Mouse (Mus musculus) neural tube, embryonic 13.5 days (tissue): ENCODE measurements at regions not wholly inside any gene's neighbourhood (a gene's known extent, or its start where the extent isn't known, plus 50 kb on each side); places are given as distances from the start of the nearest gene placed in this dataset.
A peak's percentile ranks its signal among the peaks of the same experiment; 100 is the strongest.

Experiments used
- ATAC-seq: fragments of 200-750 bp; cut with Nextera tagmentation; 2 replicates; pipeline ENCODE4 v1.8.0; 2017; ENCODE audit warnings: low read depth, mild to moderate bottlenecking, moderate TSS enrichment, moderate library complexity
- H3K27ac ChIP-seq: fragments of 300-500 bp; sonication (generic); replicated peaks from 2 replicates; pipeline ENCODE4 v1.5.1; 2015; ENCODE audit warnings: moderate library complexity, mild to moderate bottlenecking, inconsistent platforms
- H3K27me3 ChIP-seq: fragments of 300-500 bp; sonication (generic); 2 replicates; pipeline ENCODE4 v1.6.1; 2015; ENCODE audit warnings: mild to moderate bottlenecking, inconsistent platforms
- H3K36me3 ChIP-seq: fragments of 300-500 bp; sonication (generic); 2 replicates; pipeline ENCODE4 v1.6.1; 2015; ENCODE audit warnings: mild to moderate bottlenecking, inconsistent platforms
- H3K4me1 ChIP-seq: fragments of 300-500 bp; sonication (generic); replicated peaks from 2 replicates; pipeline ENCODE4 v1.6.1; 2015; ENCODE audit warnings: inconsistent platforms
- H3K4me2 ChIP-seq: fragments of 300-500 bp; sonication (generic); 2 replicates; pipeline ENCODE4 v1.6.1; 2015; ENCODE audit warnings: inconsistent platforms, mild to moderate bottlenecking, moderate library complexity
- H3K4me3 ChIP-seq: fragments of 300-500 bp; sonication (generic); 2 replicates; pipeline ENCODE4 v1.5.1; 2015; ENCODE audit warnings: mild to moderate bottlenecking, inconsistent platforms
- H3K9ac ChIP-seq: fragments of 300-500 bp; sonication (generic); 2 replicates; pipeline ENCODE4 v1.6.1; 2015; ENCODE audit warnings: moderate library complexity, mild to moderate bottlenecking, inconsistent platforms
- H3K9me3 ChIP-seq: fragments of 300-500 bp; sonication (generic); 2 replicates; pipeline ENCODE4 v1.6.1; 2016; ENCODE audit warnings: inconsistent platforms
- WGBS: fragments of 180-500 bp; shearing (Covaris S2); methylation state at CpG from one replicate; pipeline ENCODE4 v1.1.7; 2015; 5-methylcytosine and 5-hydroxymethylcytosine counted together

DNA sequence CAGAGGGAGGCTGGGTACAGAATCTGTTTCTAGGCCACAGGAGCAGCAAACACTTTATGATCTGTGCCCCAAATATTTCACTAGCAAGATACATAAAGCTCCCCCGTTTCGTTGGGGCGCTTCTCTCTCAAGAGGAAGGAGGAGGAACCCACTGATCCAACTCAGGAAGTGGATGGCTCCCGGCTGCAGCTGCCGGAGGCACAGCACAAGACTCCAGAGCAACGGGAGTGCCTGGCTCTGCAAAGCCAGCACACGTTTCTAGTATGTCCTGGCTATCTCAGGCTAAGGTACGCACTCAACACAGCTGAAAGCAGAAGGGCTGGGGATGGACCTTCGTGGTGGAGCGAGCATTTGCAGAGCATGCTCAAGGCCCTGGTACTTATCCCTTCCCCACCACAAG lies 223.2 kb upstream of the Sox2 start:
- Histone ChIP-seq H3K27me3 (no peaks in the 10 kb centered on the region), H3K27ac (no peak overlapping the region), H3K4me1 (peaks cover 13% of the 10 kb centered on the region), H3K9me3 (no peaks in the 10 kb centered on the region), H3K4me3 (no peak overlapping the region), H3K4me2 (no peak overlapping the region), H3K36me3 (no peaks in the 10 kb centered on the region), H3K9ac (no peak overlapping the region)
- 85% methylated on average over 10 of the region's 10 CpGs for WGBS
- ATAC-seq = no peak

DNA sequence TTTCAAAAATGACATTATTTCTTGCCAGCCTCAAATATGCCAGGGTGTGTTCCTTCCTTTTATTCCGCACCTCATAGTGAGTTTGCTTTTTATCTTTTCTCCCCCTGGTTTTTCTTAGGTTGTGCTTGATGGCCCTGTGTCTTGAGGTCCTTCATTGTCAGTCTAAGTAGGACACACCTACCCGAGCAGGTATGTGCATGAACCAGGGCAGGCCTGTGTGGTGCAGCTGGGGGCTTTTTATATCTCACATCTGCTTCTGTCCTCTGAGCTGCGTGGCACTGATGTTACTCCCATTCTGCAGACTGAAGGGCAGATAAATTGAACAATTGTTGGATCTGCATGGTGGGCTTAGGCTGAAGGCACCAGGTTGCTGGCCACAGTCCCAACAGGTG lies 238.3 kb upstream of the Sox2 start:
- peak overlapping the region; percentile 70 for H3K27ac ChIP-seq
- 53% methylated on average over 3 of the region's 3 CpGs for WGBS
- H3K27me3 ChIP-seq = no peaks in the 10 kb centered on the region

DNA sequence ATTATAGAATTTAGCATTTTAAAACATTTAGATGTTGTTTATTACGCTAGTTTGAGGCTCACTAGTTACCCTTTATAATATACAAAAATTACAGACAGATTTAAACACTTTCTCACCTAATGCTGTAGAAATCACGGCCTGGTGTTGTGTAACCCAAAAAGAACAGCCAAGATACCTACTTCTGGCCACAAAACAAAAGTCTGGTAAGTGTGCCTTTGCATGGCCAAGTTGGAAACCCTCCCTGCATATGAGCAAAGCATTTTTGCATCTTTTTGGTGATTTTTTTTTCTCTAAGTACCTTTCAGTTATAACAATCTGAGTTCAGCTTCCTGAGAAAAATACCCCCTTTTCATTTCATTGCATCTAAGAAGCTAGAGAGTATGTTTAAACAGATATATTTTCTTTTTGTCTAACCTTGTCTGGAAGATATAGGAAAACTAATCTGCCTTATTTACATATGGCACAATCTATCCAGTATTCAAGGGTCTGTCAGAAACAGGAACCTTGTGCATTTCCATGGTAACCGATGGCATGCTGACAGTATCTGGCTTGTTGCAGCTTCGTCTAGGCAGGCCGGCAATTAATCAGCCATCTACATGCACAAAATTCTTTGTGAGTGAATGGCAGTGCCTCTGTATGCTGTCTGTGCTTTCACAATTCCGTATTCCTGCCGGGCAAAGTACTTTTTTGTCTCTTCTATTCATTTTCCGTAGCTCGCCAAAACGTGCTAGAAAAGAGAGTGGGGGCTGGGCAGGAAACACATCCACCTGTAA lies 238.9 kb upstream of the Sox2 start:
- Histone ChIP-seq H3K4me1 (peaks cover 12% of the 10 kb centered on the region), H3K27me3 (no peaks in the 10 kb centered on the region), H3K27ac (peak overlapping the region; percentile 70), H3K4me3 (no peak overlapping the region), H3K36me3 (no peaks in the 10 kb centered on the region), H3K9ac (no peak overlapping the region), H3K4me2 (peak overlapping the region; percentile 24), H3K9me3 (no peaks in the 10 kb centered on the region)
- peak; percentile 47 for ATAC-seq
- 27% methylated on average over 10 of the region's 10 CpGs for WGBS

More for the DNA sequence above, 238.3 kb upstream of the Sox2 start:
- Histone ChIP-seq H3K4me3 (no peak overlapping the region), H3K9ac (no peak overlapping the region), H3K4me1 (peaks cover 12% of the 10 kb centered on the region), H3K4me2 (peak overlapping the region; percentile 24; the same call in 1 of the 2 replicates), H3K36me3 (no peaks in the 10 kb centered on the region), H3K9me3 (no peaks in the 10 kb centered on the region)
- ATAC-seq = peak; percentile 65; the same call in 1 of the 2 replicates

- Histone ChIP-seq H3K4me2 (no peak overlapping the region), H3K27ac (no peak overlapping the region), H3K27me3 (no peaks in the 10 kb centered on the region), H3K9ac (no peak overlapping the region), H3K4me3 (no peak overlapping the region), H3K4me1 (no peaks in the 10 kb centered on the region), H3K36me3 (no peaks in the 10 kb centered on the region), H3K9me3 (no peaks in the 10 kb centered on the region)
- WGBS = 87% methylated on average over 2 of the region's 2 CpGs
- no peak for ATAC-seq
Measured at GRCm38 (mm10) chr3:34403586-34403985, 246.6 kb upstream of the Sox2 start.

DNA sequence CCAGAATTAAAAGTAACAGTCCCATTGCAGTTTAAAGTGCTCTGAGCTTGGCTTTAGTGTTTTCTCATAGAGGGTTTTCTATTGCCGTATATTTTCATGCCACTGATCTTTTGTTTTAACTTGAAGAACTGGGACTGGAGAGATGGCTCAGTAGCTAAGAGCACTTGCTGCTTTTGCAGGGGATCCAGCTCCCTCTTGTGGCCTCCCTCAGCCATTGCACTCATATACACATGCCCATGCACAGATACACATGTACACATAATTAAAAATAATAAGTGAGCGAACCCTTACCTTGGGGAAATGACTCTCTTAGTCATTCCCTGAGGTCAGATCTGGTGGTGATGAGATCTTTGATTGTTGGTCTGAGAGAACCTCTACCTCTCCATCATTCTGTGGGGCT lies 258.9 kb upstream of the Sox2 start:
- WGBS = 93% methylated on average over 2 of the region's 2 CpGs
- H3K4me2 ChIP-seq = no peak overlapping the region
- ATAC-seq = no peak

DNA sequence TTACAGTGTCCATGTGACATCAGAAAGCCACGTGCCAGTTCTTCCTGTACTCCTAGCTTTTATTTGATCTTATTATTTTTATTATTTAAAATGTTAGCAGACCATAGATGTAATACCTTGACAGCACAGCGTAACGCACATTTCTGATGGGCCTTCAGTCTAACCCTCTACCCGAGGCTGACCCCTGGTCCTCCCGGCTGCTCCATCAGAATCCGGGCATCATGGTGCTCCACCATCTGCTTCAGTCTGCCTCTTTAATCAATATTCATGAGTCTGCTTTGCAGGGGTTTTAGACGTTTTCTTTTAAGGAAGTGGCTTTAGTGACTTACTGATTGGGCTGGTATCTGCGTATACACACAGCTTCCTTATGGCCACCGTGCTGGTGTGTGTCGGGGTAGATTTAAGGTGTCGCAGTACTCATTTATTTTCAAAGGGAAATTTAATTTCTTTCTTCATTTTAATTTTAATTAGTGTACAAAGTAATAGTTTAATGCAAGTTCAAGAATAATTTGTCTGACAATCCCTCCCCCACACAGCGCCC lies 265.2 kb upstream of the Sox2 start:
- Histone ChIP-seq H3K36me3 (no peaks in the 10 kb centered on the region), H3K4me2 (no peak overlapping the region), H3K27ac (no peak overlapping the region), H3K9ac (no peak overlapping the region), H3K4me3 (no peak overlapping the region), H3K9me3 (no peaks in the 10 kb centered on the region), H3K4me1 (peaks cover 4% of the 10 kb centered on the region), H3K27me3 (no peaks in the 10 kb centered on the region)
- no peak for ATAC-seq
- WGBS = 50% methylated on average over 12 of the region's 12 CpGs

More for the DNA sequence above, 258.9 kb upstream of the Sox2 start:
- no peaks in the 10 kb centered on the region for H3K4me1 ChIP-seq
- no peaks in the 10 kb centered on the region for H3K27me3 ChIP-seq
- no peak overlapping the region for H3K4me3 ChIP-seq
- H3K9ac ChIP-seq = no peak overlapping the region
- H3K9me3 ChIP-seq = peaks cover 6% of the 10 kb centered on the region
- H3K27ac ChIP-seq = no peak overlapping the region
- no peaks in the 10 kb centered on the region for H3K36me3 ChIP-seq

GRCm38 (mm10) chr3:34377913-34378312 lies 272.3 kb upstream of the Sox2 start:
- Histone ChIP-seq H3K4me1 (peaks cover 15% of the 10 kb centered on the region), H3K4me2 (peak overlapping the region; percentile 49; the same call in 1 of the 2 replicates), H3K27me3 (no peaks in the 10 kb centered on the region), H3K9me3 (no peaks in the 10 kb centered on the region), H3K4me3 (no peak overlapping the region), H3K36me3 (no peaks in the 10 kb centered on the region), H3K27ac (no peak overlapping the region), H3K9ac (no peak overlapping the region)
- 14% methylated on average over 2 of the region's 2 CpGs for WGBS
- no peak for ATAC-seq

DNA sequence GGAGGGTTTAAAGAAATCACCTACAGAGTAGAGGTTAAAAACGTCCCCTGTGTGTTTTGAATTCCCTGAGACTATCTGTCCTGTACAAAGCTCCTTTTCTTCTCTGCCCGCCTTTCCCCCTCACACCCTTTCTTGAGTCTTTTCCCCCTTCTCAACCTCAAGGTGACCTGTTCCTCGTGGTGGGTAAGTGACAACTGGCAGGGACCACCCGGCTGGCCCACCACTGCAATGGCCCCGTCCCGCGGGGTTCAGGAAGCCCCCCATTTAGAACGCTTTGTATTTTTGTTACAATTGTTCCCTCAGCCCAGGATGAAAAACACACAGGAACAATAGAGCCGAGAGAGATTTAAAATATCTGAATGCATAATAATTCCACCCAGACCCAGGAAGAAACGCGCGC lies 272.9 kb upstream of the Sox2 start:
- Histone ChIP-seq H3K27ac (no peak overlapping the region), H3K4me1 (peaks cover 15% of the 10 kb centered on the region), H3K9me3 (no peaks in the 10 kb centered on the region), H3K4me2 (peak overlapping the region; percentile 49), H3K27me3 (no peaks in the 10 kb centered on the region), H3K9ac (peak overlapping the region; percentile 65), H3K36me3 (no peaks in the 10 kb centered on the region), H3K4me3 (no peak overlapping the region; the same call in 1 of the 2 replicates)
- ATAC-seq = peak; percentile 69
- WGBS = 22% methylated on average over 12 of the region's 12 CpGs

GRCm38 (mm10) chr3:34371418-34371817 lies 278.8 kb upstream of the Sox2 start:
- Histone ChIP-seq H3K4me3 (no peak overlapping the region), H3K36me3 (no peaks in the 10 kb centered on the region), H3K27me3 (no peaks in the 10 kb centered on the region), H3K4me2 (no peak overlapping the region), H3K9ac (no peak overlapping the region), H3K9me3 (no peaks in the 10 kb centered on the region), H3K27ac (no peak overlapping the region), H3K4me1 (no peaks in the 10 kb centered on the region)
- 92% methylated on average over 2 of the region's 2 CpGs for WGBS
- ATAC-seq = no peak

DNA sequence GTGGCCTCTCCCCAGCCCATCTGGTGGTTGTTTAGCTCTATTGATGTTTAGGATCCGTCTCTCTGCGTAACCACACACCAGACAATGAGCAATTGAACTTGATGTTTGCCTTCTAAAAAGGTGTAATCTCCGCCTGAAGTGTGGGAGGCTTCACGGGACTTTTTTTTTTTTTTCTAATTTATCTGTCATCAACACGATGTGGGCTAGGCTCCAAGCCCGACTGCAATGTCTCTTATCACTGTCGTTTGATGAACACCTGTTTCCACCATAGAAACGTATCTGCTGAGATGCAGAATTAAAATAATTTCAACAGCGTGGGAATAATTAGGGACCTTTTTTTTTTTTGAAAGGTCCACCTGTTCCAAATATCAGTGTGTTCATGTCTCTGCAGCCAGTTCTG lies 257.0 kb upstream of the Dnajc19 start:
- ATAC-seq = no peak
- WGBS = 85% methylated on average over 9 of the region's 9 CpGs
- H3K4me1 ChIP-seq = no peaks in the 10 kb centered on the region

GRCm38 (mm10) chr3:34333555-34333954 lies 252.4 kb upstream of the Dnajc19 start:
- Histone ChIP-seq H3K4me1 (peaks cover 25% of the 10 kb centered on the region), H3K4me3 (no peak overlapping the region), H3K27ac (no peak overlapping the region), H3K4me2 (no peak overlapping the region), H3K9me3 (no peaks in the 10 kb centered on the region), H3K36me3 (no peaks in the 10 kb centered on the region), H3K27me3 (peaks cover 9% of the 10 kb centered on the region), H3K9ac (no peak overlapping the region)
- WGBS = 87% methylated on average over 4 of the region's 4 CpGs
- no peak for ATAC-seq

More for the DNA sequence above, 257.0 kb upstream of the Dnajc19 start:
- Histone ChIP-seq H3K4me2 (no peak overlapping the region), H3K9me3 (no peaks in the 10 kb centered on the region), H3K27ac (no peak overlapping the region), H3K27me3 (peaks cover 9% of the 10 kb centered on the region), H3K9ac (no peak overlapping the region), H3K4me3 (no peak overlapping the region), H3K36me3 (no peaks in the 10 kb centered on the region)

- 0 out of 2 replicates have a peak overlapping the region, but pooled peaks have one; percentile 41 for H3K9ac ChIP-seq
- H3K4me3 ChIP-seq = no peak overlapping the region
- ATAC-seq = 0 out of 2 replicates have a peak, but pooled peaks have one; percentile 10
- no peaks in the 10 kb centered on the region for H3K36me3 ChIP-seq
- peak overlapping the region; percentile 42 for H3K4me2 ChIP-seq
- H3K27me3 ChIP-seq = peaks cover 16% of the 10 kb centered on the region
- WGBS = 10% methylated on average over 5 of the region's 5 CpGs
- H3K9me3 ChIP-seq = no peaks in the 10 kb centered on the region
- H3K27ac ChIP-seq = no peak overlapping the region
- H3K4me1 ChIP-seq = peaks cover 25% of the 10 kb centered on the region
Measured at GRCm38 (mm10) chr3:34331889-34332276, 250.8 kb upstream of the Dnajc19 start.
